Mouse (Mus musculus) T-cell, adult 2 months (primary cell): ENCODE data around the gene Ptgfrn.
A peak's percentile ranks its signal among the peaks of the same experiment; 100 is the strongest.

Experiments
- DNase-seq: peaks from one replicate; pipeline ENCODE4 v3.0.0; 2022; ENCODE audit warnings: low spot score

Ptgfrn gene

DNA sequence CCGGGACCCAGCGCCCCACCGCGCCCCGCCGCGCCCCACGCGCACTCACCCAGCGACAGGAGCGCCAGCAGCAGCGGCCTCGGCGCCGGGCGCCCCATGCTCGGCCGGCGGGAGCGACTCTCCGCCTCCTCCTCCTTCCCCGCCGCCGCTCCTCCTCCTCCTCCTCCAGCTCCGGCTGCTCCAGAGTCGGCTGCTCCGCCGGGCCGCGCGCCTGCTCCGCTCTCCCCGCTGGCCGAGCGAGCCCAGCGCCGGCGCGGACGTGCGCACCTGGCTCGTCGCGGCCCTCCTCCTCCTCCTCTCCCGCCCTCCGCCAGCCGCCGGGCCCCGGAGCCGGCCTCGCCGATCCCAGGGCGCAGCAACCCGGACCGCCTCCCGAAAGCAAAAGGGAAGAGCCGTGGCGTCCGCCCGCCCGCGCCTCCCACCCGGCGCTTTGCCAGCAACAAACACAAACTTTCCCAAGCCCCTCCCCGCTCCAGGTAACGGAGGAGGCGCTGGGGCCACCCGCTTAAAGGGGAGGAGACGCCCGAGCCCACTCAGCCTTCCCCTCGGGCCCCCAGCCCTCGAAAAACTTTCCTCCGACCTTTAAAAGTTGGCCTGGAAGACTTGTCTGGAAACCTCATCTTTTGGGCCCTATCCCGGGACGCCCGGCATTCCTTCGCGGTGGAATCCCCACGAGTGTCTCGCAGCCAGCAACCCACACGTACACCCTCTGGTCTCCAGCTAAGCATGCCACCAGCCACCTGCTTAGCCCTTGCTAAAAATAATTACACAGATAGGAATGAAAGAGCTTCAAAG, at the start of gene Ptgfrn:
Ptgfrn (minus strand) TSS at position 236 of the 795 bp plus-strand sequence.
- DNase-seq = peak; percentile 34

DNA sequence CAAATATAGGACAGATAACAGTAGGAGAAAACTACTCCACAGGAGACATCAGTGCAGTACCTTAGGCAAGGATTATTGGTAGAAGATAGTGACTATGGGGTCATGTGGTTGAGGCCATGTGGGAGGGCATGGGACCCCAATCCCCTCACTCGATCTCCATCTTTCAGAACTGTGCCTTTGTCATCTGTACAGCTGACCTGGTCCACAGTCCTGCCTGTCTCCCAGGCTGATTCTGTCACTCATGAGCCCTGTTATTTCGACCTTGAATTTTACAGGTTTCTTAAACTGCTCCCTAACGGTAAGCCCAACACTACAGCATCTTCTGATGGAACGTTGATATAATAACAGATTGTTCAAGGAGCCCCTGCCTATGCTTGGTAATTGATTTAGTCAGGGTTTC, 49.6 kb upstream of the Ptgfrn start:
- no peak for DNase-seq

DNA sequence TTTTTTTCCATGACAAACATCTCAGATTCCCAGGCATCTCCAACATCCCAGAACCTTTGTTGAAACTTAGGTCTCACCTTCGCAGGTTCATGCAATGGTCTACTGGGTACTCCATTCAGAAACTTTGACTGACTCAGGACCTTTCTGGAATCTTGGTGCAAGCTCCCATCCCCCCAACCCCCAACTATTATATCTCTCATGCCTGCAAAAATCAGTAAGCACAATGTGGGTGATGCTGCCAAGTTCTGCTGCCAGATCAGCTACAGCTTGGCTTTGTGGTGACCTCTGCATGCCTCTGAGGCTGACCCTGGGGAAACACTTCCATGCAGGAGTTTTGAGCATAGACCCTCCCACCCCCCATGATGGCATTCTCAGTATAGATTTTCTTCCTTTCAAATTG, 44.0 kb upstream of the Ptgfrn start:
- no peak for DNase-seq

DNA sequence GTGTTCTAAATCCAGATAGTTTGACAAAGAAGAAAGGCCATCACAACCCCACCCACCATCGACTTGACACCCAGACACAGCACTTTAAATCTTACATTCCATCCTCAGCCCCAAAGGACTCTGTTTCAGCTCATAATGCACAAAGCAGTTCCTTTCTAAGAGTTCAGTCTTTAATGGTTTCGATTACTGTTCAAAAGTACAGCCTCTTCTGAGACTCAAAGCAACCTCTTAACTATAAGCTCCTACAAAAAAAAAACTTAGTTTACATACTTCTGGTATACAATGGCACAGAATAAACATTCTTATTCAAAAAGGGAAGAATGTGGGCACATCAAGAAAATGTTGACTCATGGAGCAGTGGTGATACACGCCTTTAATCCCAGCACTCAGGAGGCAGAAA, 43.3 kb upstream of the Ptgfrn start:
- no peak for DNase-seq

DNA sequence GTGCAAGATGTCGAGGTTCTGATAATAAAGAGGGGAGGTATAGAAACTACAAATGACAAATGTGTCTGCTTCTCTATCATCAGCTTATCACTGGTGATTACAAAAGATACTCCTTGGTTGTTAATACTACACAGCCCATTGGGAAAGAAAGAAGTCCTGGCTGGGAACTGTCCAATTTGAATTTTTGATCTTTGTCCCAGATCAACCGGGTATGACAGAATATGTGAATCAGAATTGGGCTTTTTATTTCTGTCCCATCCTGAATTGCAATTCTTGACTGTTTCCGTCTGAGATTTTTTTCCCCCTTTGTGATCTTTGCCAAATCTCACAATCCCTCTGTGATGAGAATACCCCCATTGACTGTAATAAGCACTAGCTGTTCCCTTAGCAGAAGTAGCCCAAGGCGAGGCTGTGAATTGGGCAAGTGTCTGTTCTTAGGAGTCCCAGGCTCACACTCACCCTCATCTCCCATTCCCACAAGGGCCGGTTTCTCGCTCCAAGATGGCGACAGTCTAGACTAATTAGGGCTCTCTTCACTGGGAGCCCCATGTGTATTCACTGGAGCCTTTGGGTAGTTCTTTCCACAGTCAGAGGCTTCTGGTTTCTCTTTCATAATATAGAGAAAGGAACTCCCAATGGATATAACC, 36.2 kb upstream of the Ptgfrn start:
- DNase-seq = no peak

DNA sequence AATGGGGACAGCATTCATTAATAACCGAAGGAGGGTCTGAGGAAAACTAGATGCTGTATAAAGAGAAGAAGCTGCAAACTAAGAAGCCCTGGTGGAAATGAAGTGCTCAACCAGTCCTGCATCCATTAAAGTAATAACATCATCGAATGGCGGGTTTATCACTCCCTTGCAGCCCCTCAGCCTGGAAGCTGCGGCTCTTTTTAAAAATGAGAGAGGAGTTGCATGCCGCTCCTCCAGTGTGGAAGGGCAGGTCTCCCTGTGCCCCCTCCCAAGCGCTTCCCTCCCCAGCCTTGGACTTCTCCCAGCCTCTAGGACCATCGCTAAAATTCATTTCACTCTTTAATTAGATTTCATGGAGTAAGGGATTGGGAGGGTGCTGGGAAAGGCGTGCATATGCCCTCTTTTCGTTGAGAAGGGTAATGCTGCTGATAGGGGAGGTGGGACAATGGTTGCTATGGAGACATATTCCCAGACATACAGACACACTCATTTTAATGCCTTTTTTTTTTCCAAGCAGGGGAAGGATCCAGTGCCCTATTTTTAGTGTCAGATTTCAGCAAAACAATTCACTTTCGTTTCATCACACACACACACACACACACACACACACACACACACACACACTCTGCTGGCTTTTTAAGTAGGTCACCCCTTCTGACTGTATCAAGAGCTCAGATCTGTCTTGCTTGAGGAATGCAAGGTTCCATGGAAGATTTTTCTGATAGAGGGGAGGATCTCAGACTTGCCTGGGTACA, 35.4 kb upstream of the Ptgfrn start:
- DNase-seq = peak; percentile 11

DNA sequence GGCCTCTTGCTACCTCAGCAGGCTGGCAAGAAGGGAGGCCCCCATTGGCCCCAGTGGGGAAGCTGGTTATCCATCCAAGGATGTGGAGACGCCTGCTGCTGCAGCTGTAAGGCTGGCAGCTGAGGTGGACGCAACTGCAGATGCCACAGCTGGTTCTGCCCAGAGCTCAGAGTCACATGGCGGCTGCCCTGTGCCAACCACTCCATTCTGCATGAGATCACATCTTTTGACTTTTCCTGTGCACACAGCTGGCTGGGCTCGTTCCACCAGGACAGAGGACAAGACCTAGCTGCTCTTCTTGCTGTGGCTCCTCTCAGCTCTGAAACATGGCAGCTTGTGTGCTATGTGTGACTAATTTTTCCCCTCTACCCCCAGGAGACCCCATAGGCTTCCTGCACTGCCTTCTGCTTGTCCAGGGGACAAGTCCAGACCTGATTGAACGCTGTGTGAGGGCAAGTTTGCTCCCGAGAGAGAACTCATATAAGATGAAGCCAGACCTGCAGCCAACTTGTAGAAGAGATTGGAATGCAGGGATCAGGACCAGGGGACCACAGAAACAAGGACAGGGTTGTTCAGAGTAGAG, 34.4 kb upstream of the Ptgfrn start:
- no peak for DNase-seq

DNA sequence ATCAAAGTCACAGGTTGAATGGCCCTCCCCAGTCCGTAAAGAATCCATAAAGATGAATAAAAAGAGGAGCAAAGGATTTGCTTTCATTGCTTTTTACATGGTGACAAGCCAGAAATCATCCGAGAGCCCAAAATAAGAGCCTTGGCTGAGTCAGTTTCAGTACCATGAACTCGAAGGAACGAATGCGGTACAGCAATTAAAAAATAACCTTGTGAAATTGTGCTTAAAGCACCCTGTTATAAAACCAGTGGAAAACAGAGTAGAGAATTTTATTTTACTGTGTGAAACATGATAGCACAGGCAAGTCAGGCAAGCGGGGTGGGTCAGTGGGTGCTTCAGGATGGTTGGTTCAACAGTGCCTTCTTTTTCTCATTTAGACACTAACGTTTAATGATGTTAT, 33.4 kb upstream of the Ptgfrn start:
- no peak for DNase-seq

DNA sequence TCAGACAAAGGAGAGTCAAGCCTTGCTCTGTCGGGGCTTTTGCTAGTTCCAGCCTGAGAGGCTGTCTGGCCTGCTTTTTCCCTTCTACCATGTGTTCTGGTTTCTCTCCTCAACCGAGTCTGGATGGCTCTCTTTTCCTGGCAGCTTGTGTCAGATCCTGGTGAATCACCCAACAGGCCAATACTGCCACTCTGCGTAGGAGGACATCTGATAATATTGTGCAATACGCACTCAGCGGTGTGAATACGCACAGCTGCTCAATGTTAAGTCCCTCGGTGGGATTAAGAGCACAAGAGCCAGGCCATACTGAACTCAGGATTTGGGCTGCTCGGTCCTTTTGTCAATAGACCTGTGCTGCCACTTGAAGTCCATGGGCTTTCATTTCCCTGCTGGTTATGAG, 31.8 kb upstream of the Ptgfrn start:
- DNase-seq = no peak

DNA sequence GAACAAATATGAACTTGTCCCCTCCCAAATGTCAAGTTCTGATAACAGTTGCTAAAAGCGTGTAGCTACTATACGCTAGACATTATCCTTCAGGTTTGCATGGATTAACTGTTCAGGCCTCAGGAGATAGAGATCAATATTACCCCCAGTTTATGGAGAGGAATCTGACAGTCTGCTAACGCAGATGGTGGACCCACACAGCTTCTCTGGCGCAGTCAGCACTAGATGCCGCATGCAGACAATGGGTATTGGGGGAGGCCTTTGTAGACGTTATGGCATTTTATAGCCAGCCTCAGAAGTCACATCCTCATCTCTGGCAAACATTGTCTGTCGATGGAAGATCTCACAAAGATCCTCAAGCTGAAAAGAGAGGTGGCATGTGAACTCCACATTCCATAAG, 29.9 kb upstream of the Ptgfrn start:
- DNase-seq = no peak

DNA sequence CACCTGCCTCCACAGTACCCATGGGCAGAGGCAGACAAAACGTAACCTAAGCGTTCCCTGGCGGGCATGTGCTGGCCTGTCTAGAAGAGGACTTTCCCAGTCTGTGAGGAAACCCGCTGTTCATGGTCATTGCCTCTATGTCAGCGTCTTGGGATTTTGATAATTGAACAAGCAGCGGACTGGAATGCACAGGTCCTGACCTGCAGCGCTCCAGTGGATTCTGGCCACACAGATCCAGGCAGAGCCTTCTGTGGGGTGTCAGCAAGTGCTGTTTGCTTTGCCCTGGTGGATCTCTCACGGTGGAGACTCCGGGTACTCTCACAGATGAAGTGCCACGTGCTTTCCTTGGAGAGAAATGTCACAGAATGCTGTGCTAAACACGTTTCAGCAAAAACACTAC, 26.4 kb upstream of the Ptgfrn start:
- DNase-seq = no peak

DNA sequence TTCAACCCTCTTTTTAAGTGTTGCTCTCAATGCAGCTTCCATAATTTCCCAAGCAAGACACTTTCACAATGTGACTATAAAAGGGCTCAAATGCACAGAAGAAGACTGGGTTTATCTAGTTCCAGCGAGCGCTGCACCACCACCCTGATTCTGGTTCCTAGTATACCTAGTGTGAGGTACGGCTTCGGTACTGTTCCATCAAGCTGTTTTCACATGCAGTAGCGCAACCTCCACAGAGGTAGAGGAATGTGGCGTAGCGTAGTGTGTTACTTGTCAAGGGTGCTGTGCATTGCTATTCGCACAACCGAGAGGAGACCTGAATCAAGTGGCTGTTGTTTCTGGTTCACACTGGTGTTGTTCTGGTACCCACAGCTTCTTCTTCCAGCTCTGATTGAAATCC, 24.8 kb upstream of the Ptgfrn start:
- DNase-seq = no peak

DNA sequence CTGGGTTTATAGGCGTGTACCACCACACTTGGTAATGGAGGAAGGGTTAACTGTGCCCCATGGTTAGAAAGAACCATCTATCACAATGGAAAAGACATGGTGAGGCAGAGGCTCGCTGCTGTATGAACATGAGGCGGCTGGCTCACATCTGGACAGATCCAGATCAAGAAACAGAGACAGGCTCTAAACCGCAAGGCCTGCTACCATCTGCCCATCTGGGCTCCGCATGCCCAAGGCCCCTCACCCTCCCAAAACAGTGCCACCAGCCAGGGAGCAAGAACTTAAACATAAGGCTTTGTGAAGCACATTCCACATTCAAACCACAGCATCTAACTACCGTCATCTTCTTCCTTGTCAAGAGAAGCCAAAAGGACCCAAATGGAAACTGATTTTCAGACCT, 22.9 kb upstream of the Ptgfrn start:
- no peak for DNase-seq

DNA sequence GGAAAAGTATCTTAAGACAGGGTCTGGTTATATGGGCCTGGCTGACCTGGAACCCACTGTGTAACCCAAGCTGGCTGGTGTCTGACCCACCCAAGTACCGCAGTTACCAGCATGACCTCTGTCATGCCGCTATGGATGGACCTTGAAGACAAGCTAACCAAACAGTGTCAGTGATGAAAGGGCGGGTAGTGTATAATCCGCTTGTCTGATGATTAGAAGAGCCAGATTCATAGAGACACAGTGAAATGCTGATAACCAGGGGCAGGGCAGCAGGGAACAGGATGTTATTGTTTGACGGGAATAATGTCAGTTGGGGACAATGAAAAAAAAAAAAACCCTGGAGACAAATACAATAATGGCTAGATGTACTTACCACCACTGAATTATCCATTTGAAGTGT, 21.7 kb upstream of the Ptgfrn start:
- no peak for DNase-seq

DNA sequence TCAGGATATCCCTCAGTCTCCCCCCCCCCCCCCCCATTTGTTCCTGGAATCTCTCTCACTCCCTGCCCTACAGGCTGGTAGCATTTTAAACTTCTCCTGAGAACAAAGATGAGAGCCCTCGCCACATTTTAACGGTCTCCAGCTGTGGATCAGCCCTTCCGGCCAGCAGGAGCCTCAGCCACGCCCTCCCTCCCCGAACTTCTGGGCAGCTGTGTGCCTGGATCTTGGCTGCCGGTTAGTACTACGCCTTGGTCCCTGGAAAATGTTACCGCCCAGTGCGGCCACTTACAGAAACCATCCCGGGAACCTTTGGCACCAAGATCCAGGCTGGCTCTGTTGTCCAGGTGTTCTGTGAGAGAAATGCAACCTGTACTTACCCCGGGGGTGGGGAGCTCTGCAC, 20.4 kb upstream of the Ptgfrn start:
- DNase-seq = no peak

DNA sequence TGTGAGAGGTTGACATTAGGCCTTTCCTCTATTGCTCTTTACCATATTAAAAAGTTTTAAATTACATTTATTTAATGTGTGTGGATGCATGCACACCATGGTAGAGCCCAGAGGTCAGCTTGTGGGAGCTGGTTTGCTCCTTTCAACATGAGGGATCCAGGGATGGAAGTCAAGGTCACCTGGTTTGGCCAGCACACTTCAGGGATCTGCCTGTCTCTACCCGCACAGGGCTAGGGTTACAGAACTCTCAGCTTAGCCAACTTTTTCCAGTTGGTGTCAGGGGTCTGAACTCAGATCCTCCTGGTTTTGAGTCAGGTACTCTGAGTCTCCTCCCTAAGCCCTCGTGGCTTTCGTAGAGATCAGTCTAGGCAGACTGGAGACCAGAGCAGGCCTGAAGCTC, 19.5 kb upstream of the Ptgfrn start:
- DNase-seq = no peak

DNA sequence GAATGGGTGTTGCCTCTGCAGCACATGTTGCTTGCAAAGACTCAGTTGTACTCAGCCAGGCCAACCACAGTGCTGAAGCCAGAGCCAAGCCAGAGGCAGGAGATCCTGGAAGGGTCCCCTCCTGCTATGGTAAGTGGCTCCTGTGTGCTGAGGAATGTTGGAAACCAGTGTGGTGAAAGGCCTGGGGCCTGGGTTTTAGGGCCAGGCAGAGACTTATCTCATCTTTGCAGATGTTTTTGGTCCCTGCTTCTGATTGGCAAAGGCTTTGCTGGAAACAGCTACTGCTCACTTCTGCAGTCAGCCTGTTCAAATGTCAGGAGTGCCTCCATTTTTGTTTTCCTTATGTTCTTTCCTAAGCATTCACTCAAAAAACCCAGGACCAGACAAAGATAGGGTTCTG, 19.0 kb upstream of the Ptgfrn start:
- DNase-seq = no peak

DNA sequence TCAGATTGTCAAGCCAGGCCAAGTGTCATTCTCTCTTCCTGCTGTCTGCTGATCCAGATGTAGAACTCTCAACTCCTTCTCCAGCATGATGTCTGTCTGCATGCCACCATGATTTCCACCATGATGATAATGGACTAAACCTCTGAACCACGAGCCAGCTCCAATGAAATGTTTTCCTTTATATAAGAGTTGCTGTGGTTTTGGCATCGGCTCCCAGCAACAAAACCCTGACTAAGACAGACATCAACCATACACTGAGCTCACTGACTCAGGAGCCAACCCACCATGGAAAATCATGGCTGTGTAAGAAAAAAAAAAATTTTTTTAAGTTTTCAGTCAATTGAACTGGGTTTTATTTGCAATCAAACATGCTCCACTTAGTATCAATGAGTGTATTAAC, 17.7 kb upstream of the Ptgfrn start:
- no peak for DNase-seq

DNA sequence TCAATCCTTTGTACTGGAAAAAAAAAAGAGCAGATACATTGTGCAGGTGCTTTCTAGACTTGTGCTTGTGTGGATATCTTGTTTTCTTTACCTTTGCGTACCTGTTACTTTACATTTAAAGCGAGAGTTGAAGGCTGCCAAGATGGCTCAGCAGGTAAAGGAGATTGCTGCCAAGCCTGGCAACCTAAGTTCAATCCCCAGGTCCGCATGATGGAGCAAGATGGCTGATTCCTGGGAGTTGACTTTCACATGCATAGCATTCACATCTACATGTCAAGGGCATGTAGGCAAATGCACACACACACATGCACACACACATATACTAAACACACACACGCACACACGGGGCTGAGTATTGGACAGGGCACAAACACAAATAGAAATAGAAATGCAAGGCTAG, 14.6 kb upstream of the Ptgfrn start:
- DNase-seq = no peak

DNA sequence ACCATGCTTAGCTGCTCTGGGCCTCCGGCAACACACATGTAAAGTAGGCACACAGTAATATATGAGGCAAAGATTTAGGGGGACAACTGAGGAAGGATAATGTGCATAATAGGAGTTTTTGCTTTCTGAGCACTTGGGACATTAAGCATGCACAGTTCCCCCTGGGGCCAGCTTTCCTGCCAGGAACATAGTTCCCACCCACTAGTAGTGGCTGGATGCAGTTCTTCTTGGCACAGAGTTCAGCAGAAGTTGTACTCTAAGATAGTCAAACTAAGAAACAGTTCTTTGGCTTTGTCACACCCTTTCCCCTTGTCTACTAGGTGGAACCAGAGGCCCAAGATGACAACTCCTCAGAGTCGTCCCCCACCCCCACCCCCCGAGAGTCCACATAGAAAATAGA, 12.4 kb upstream of the Ptgfrn start:
- no peak for DNase-seq

DNA sequence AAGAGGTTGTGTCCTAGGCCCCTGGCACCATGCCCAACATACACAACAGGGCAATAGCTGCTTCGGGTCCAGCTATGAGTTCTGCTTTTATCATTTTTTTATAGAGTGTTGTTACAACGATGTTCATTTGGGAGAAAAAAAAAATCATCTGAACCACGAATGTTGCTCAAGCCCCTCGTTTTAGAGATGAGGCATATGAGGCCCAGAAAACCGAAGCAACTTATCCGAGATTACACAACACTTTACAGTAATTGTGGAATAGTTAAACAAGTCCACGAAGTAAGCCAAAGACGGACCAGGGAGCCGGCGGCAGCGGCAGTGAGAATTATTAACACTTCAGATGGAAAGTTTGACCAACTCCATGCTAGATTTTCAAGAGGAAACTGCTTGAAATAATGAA, 7.7 kb upstream of the Ptgfrn start:
- no peak for DNase-seq

DNA sequence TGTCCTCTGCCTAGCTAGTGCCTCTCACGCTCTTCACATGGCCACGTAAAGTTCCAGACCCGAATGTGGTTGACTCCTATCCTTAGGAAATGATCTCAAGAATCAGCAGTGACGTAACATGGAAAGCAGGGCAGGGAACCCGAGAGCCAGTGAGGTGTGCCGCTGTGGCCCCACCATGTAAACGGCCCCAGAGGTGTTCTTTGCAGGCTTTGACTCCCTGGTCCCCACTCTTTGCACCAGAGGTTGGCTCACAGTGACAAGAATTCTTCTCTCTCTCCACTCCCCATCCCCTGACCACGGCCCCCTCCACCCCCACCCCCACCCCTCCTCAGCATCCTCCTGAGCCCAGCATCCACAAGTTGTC, 7.3 kb upstream of the Ptgfrn start:
- DNase-seq = no peak
